Mouse (Mus musculus) lung, postnatal 36 days (tissue): ENCODE measurements around the gene Spdef.

ENCODE experiments used
- DNase-seq: peaks from one replicate; pipeline ENCODE4 v3.0.0; 2022; ENCODE audit warnings: mixed read lengths

The Spdef gene

DNA sequence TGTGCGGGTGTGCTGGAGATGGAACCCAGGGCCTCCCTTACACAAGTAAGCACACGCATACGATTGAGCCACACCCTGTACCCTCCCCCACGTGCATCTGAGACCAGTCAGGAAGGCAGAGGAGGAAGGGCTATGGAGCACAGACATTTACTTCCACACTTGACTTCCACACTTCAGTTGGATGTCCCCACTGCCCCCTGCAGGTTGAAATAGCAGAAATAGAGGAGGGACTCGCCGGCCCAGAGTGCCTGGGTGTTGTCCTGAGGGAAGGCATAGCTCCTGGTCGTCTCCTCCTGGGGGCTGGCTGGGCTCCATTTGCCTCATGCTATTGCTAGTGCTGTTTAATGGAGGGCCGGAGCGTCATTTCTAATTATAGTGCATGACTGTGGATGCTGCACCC is 53.3 kb downstream of the Spdef start:
- no peak for DNase-seq

DNA sequence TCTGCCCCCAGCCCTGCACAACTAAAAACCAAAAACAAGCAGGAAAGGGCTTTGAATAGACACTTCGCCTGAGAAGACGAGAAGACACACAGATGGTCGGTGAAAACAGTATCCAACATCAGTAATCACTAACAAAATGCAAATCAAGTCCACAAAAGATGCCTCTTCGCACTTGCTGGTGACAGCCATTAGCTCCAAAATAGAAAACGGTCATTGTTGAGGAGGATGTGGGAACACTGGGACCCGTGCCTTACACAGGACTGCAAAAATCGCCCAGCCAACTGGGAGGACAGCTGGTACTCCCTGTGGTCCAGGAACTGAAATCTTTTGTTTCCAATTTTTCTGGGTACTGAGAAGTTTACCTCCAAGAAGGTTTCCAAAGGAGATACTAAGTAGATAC is 54.8 kb downstream of the Spdef start:
- DNase-seq = no peak

DNA sequence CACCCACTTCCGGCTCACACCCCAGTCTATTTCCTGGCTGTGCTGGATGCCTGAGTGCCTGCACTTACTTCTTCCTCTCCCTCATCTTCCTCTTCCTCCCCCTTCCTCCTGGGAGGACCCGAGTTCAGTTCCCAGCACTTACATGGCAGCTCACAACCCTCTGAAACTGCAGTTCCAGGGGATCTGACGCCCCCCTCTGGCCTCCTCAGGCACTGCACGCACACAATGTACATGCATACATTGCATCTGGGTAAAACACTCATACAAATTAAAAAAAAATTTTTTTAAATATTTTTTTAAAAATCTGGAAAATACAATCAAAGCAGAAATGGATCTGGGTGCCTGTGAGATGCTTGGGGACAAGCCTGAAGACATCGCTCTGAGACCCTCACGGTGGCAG is 57.0 kb downstream of the Spdef start:
- DNase-seq = no peak
